In the genomic region with DNA sequence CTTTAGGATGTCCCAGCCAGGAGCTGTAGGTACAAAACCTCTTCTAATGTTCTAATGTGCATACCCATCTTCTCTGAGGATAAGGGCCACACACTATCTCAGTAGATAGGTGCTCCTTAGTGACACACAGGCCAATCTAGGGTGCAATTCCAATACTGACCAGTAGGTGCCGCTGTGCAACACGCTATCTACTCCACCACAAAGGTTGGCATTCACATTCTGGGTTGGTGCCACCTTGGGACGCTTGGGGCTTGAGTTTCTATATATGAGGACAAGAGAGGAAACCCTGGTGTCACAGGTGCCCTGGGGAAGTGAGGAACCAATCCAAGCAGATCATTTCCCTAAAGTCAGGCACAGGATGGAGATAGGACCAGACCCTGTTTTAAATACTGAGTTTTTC, we compare ENCODE assay signal across 9 mouse cellular contexts. TPM values are rescaled to one million over a fixed set of nuclear protein-coding genes. Genes with fewer than 3 reads are reported as not detected.
DNase-seq lines count a peak whose midpoint lies in the region; ATAC-seq and TF ChIP-seq lines count a peak whose summit lies in the region.
"Had no signal": no experiment of that assay in that cellular context is flagged by ENCODE, and none has a peak within 500 bp of the region (broad histone marks: within the 10 kb centered on the region; RNA-seq: fewer than 3 reads in every experiment).

No protein-coding gene starts in this region.

- H3K4me2 ChIP-seq in neural tube, embryonic 13.5 days: no peak overlapping the region
- H3K4me2 ChIP-seq: embryonic facial prominence, embryonic 12.5 days had no signal

- ATAC-seq in neural tube, embryonic 13.5 days (ENCODE audit: low read depth): peak; percentile 46; the same call in 1 of the 2 replicates

- TF ChIP-seq CTCF in liver, adult 2 months (IDR thresholded peaks at IDR 0.05; ENCODE audit: low read depth, low read length): peak; percentile 86

- no peak overlapping the region for H3K4me3 ChIP-seq in liver, adult 2 months (ENCODE audit: insufficient read depth, low read depth, low read length)
- no peak overlapping the region for H3K4me3 ChIP-seq in neural tube, embryonic 13.5 days
- H3K4me3 ChIP-seq: embryonic facial prominence, embryonic 12.5 days had no signal

- no peak overlapping the region for H3K27ac ChIP-seq in liver, adult 2 months (replicated peaks; ENCODE audit: insufficient read depth, low read depth, low read length)
- peak overlapping the region; percentile 59; the same call in 1 of the 2 replicates for H3K27ac ChIP-seq in neural tube, embryonic 13.5 days (replicated peaks)
- H3K27ac ChIP-seq: embryonic facial prominence, embryonic 12.5 days had no signal

- no peaks in the 10 kb centered on the region for H3K27me3 ChIP-seq in liver, adult 2 months (ENCODE audit: control insufficient read depth, insufficient read depth, low read length)
- H3K27me3 ChIP-seq in neural tube, embryonic 13.5 days: no peaks in the 10 kb centered on the region
- H3K27me3 ChIP-seq: embryonic facial prominence, embryonic 12.5 days had no signal

- H3K9me3 ChIP-seq in neural tube, embryonic 13.5 days: no peaks in the 10 kb centered on the region
- H3K9me3 ChIP-seq: embryonic facial prominence, embryonic 12.5 days had no signal

- H3K36me3 ChIP-seq in liver, adult 2 months (ENCODE audit: control insufficient read depth, insufficient read depth, low read length): no peaks in the 10 kb centered on the region
- H3K36me3 ChIP-seq in neural tube, embryonic 13.5 days: peaks cover 34% of the 10 kb centered on the region

- 8% methylated on average over 3 of the region's 3 CpGs for WGBS in liver, adult 2 months
- 0% methylated on average over 3 of the region's 3 CpGs for WGBS in neural tube, embryonic 13.5 days

- no peaks in the 10 kb centered on the region for H3K4me1 ChIP-seq in liver, adult 2 months (ENCODE audit: control insufficient read depth, insufficient read depth, low read length)
- H3K4me1 ChIP-seq in neural tube, embryonic 13.5 days (replicated peaks): peaks cover 45% of the 10 kb centered on the region

- H3K79me2 ChIP-seq in liver, adult 2 months (ENCODE audit: control insufficient read depth, insufficient read depth, low read length): no peaks in the 10 kb centered on the region

- DNase-seq in 3T3-L1 (ENCODE audit: low read depth, low spot score): peak; percentile 92
- peak; percentile 89 to 92 for DNase-seq in adrenal gland, adult 18-20 months (ENCODE audit: low spot score in 2 of 2)
- DNase-seq in embryo, embryonic 10 days (ENCODE audit: low spot score): peak; percentile 93
- DNase-seq in gastrocnemius, postnatal 10 days: peak; percentile 88
- DNase-seq in kidney, adult 9 months: peak; percentile 90
- peak; percentile 59 for DNase-seq in liver, adult 2 months (ENCODE audit: extremely low read depth, low read depth, low spot score)
- peak; percentile 42 for DNase-seq in telencephalon, adult 2 months (ENCODE audit: low read depth, low spot score)

- no peak for TF ChIP-seq POLR2A in liver, adult 2 months (IDR thresholded peaks at IDR 0.05; ENCODE audit: extremely low read depth, insufficient read depth, low read length)

- H3K9ac ChIP-seq in liver, adult 2 months (ENCODE audit: low read depth, low read length): no peak overlapping the region
- no peak overlapping the region for H3K9ac ChIP-seq in neural tube, embryonic 13.5 days
- H3K9ac ChIP-seq: embryonic facial prominence, embryonic 12.5 days had no signal

RNA-seq across cellular contexts. Expression of gene Lactbl1, which starts 56.1 kb away (rescaled TPM):
- total RNA-seq in adrenal gland, adult 18-20 months (2021): not detected
- not detected for total RNA-seq in gastrocnemius, postnatal 10 days (2021)
- total RNA-seq in liver, adult 2 months (2014; rRNA removed): not detected in 2 replicates
- polyA plus RNA-seq in liver, adult 2 months (2012; rRNA removed): not detected in 2 replicates
- 0.10 TPM in 1 of 2 replicates, not detected in the other for polyA plus RNA-seq in neural tube, embryonic 13.5 days (2015; fragmentation: Nextera tagmentation; extraction: Ambion mirVana)
- polyA plus RNA-seq: embryonic facial prominence, embryonic 12.5 days had no signal

Comparison
In these comparisons a context has a peak if more than half of its experiments do, and no peak if none do; other contexts are left out.
1. DNase-seq: peak in every context shown above with its lines; median percentile 93 in embryo, embryonic 10 days; 92 in 3T3-L1; 90 in adrenal gland, adult 18-20 months; 90 in kidney, adult 9 months; 88 in gastrocnemius, postnatal 10 days; 59 in liver, adult 2 months; 42 in telencephalon, adult 2 months.